Mouse (Mus musculus) intestine, embryonic 14.5 days (tissue): Measurements from ENCODE around the gene Anks3. TPM values are rescaled to one million over a fixed set of nuclear protein-coding genes. Genes with fewer than 3 reads are reported as not detected.
A peak's percentile ranks its signal among the peaks of the same experiment; 100 is the strongest.

ENCODE experiments used
- ATAC-seq: fragments of 200-750 bp; cut with Nextera tagmentation; replicated peaks from 2 replicates; pipeline ENCODE4 v1.8.0; 2017; ENCODE audit warnings: low read depth, moderate number of reproducible peaks, moderate TSS enrichment, moderate library complexity; ENCODE audit not compliant: low FRiP score, low TSS enrichment
- DNase-seq: peaks from one replicate; pipeline ENCODE4 v3.0.0-alpha.2; 2018; ENCODE audit warnings: low spot score
- H3K27ac ChIP-seq: fragments of 300-500 bp; sonication (generic); 2 replicates; pipeline ENCODE4 v1.5.1; 2014; ENCODE audit warnings: low read depth, mild to moderate bottlenecking, control low read depth
- H3K27me3 ChIP-seq: fragments of 300-500 bp; sonication (generic); replicated peaks from 2 replicates; pipeline ENCODE4 v1.6.1; 2014; ENCODE audit warnings: low read length, control low read depth; ENCODE audit not compliant: control insufficient read depth, insufficient read depth
- H3K36me3 ChIP-seq: fragments of 300-500 bp; sonication (generic); 2 replicates; pipeline ENCODE4 v1.6.1; 2014; ENCODE audit warnings: low read length, control low read depth; ENCODE audit not compliant: control insufficient read depth, insufficient read depth
- H3K4me1 ChIP-seq: fragments of 300-500 bp; sonication (generic); replicated peaks from 2 replicates; pipeline ENCODE4 v1.6.1; 2014; ENCODE audit warnings: low read length, control low read depth, mixed read lengths; ENCODE audit not compliant: control insufficient read depth, insufficient read depth
- H3K4me2 ChIP-seq: fragments of 300-500 bp; sonication (generic); 2 replicates; pipeline ENCODE4 v1.6.1; 2014; ENCODE audit warnings: low read length
- H3K4me3 ChIP-seq: fragments of 300-500 bp; sonication (generic); 2 replicates; pipeline ENCODE4 v1.5.1; 2014; ENCODE audit warnings: low read depth, low read length, control low read depth, mixed read lengths
- H3K9ac ChIP-seq: fragments of 300-500 bp; sonication (generic); 2 replicates; pipeline ENCODE4 v1.6.1; 2014; ENCODE audit warnings: mild to moderate bottlenecking, low read length
- H3K9me3 ChIP-seq: fragments of 300-500 bp; sonication (generic); 2 replicates; pipeline ENCODE4 v1.6.1; 2016; ENCODE audit warnings: low read length, control low read depth; ENCODE audit not compliant: control insufficient read depth
- WGBS: fragments of 180-500 bp; shearing (Covaris S2); extraction: QIAGEN DNeasy Blood & Tissue Kit; methylation state at CpG from one replicate; pipeline ENCODE4 v1.1.7; 2014; 5-methylcytosine and 5-hydroxymethylcytosine counted together
- polyA plus RNA-seq: library from polyadenylated mRNA; unstranded; fragments of >200 nt; fragmentation: Nextera tagmentation; extraction: Ambion mirVana; gene quantifications from 2 replicates; pipeline ENCODE4 v1.2.1, GENCODE M21; 2014

Anks3 gene
- polyA plus RNA-seq, 1 experiment from 2014 or later, result 45.0 TPM

GRCm38 (mm10) chr16:4928474-4928873, 35.5 kb downstream of the Anks3 start:
- DNase-seq, result no peak
- H3K4me2 ChIP-seq, result no peak overlapping the region
- ATAC-seq, result no peak
- H3K4me1 ChIP-seq, result no peaks in the 10 kb centered on the region
- no peak overlapping the region for H3K4me3 ChIP-seq
- no peaks in the 10 kb centered on the region for H3K9me3 ChIP-seq
- H3K9ac ChIP-seq, result no peak overlapping the region
- no peak overlapping the region for H3K27ac ChIP-seq
- no peaks in the 10 kb centered on the region for H3K27me3 ChIP-seq
- peaks cover 95% of the 10 kb centered on the region for H3K36me3 ChIP-seq
- 77% methylated on average over 2 of the region's 2 CpGs for WGBS

GRCm38 (mm10) chr16:4927967-4928366, 36.0 kb downstream of the Anks3 start:
- Histone ChIP-seq H3K4me2 (no peak overlapping the region), H3K9me3 (no peaks in the 10 kb centered on the region), H3K9ac (no peak overlapping the region), H3K4me3 (no peak overlapping the region), H3K4me1 (no peaks in the 10 kb centered on the region), H3K27me3 (no peaks in the 10 kb centered on the region), H3K27ac (no peak overlapping the region), H3K36me3 (peaks cover 95% of the 10 kb centered on the region)
- WGBS, result 91% methylated on average over 7 of the region's 7 CpGs
- no peak for DNase-seq
- ATAC-seq, result no peak

- H3K9me3 ChIP-seq, result no peaks in the 10 kb centered on the region
- H3K9ac ChIP-seq, result no peak overlapping the region
- WGBS, result 90% methylated on average over 5 of the region's 5 CpGs
- DNase-seq, result no peak
- no peak overlapping the region for H3K27ac ChIP-seq
- no peak overlapping the region for H3K4me2 ChIP-seq
- no peaks in the 10 kb centered on the region for H3K27me3 ChIP-seq
- H3K4me3 ChIP-seq, result no peak overlapping the region
- no peak for ATAC-seq
- H3K36me3 ChIP-seq, result peaks cover 85% of the 10 kb centered on the region
- H3K4me1 ChIP-seq, result no peaks in the 10 kb centered on the region
Measured at GRCm38 (mm10) chr16:4923996-4924395, 40.0 kb downstream of the Anks3 start.

GRCm38 (mm10) chr16:4922481-4922880, 41.5 kb downstream of the Anks3 start:
- H3K4me3 ChIP-seq, result no peak overlapping the region
- no peak for DNase-seq
- H3K4me1 ChIP-seq, result no peaks in the 10 kb centered on the region
- no peaks in the 10 kb centered on the region for H3K9me3 ChIP-seq
- H3K27me3 ChIP-seq, result no peaks in the 10 kb centered on the region
- no peak for ATAC-seq
- no peak overlapping the region for H3K27ac ChIP-seq
- no peak overlapping the region for H3K4me2 ChIP-seq
- WGBS, result 94% methylated on average over 6 of the region's 6 CpGs
- peaks cover 78% of the 10 kb centered on the region for H3K36me3 ChIP-seq
- no peak overlapping the region for H3K9ac ChIP-seq

GRCm38 (mm10) chr16:4920556-4920955, 43.4 kb downstream of the Anks3 start:
- ATAC-seq (no peak), DNase-seq (no peak)
- peaks cover 74% of the 10 kb centered on the region for H3K36me3 ChIP-seq
- H3K27me3 ChIP-seq, result no peaks in the 10 kb centered on the region
- no peak overlapping the region for H3K4me3 ChIP-seq
- H3K4me2 ChIP-seq, result no peak overlapping the region
- WGBS, result 82% methylated on average over 4 of the region's 4 CpGs
- no peak overlapping the region for H3K9ac ChIP-seq
- H3K4me1 ChIP-seq, result no peaks in the 10 kb centered on the region
- H3K9me3 ChIP-seq, result no peaks in the 10 kb centered on the region
- H3K27ac ChIP-seq, result no peak overlapping the region

- DNase-seq (no peak), ATAC-seq (no peak)
- WGBS, result 90% methylated on average over 2 of the region's 2 CpGs
- no peak overlapping the region for H3K4me3 ChIP-seq
- no peak overlapping the region for H3K9ac ChIP-seq
- H3K27ac ChIP-seq, result no peak overlapping the region
- no peaks in the 10 kb centered on the region for H3K27me3 ChIP-seq
- no peaks in the 10 kb centered on the region for H3K4me1 ChIP-seq
- H3K4me2 ChIP-seq, result no peak overlapping the region
- peaks cover 58% of the 10 kb centered on the region for H3K36me3 ChIP-seq
- no peaks in the 10 kb centered on the region for H3K9me3 ChIP-seq
Measured at GRCm38 (mm10) chr16:4916608-4917007, 47.4 kb downstream of the Anks3 start.

GRCm38 (mm10) chr16:4915931-4916330, 48.1 kb downstream of the Anks3 start:
- Histone ChIP-seq H3K36me3 (peaks cover 62% of the 10 kb centered on the region), H3K27ac (no peak overlapping the region), H3K4me1 (no peaks in the 10 kb centered on the region), H3K4me2 (no peak overlapping the region), H3K4me3 (no peak overlapping the region), H3K9me3 (no peaks in the 10 kb centered on the region), H3K9ac (no peak overlapping the region), H3K27me3 (no peaks in the 10 kb centered on the region)
- no peak for DNase-seq
- WGBS, result 85% methylated on average over 3 of the region's 3 CpGs
- no peak for ATAC-seq

- Histone ChIP-seq H3K9ac (no peak overlapping the region), H3K27me3 (no peaks in the 10 kb centered on the region), H3K4me2 (no peak overlapping the region), H3K9me3 (no peaks in the 10 kb centered on the region), H3K4me1 (no peaks in the 10 kb centered on the region), H3K36me3 (peaks cover 59% of the 10 kb centered on the region), H3K27ac (0 out of 2 replicates have a peak overlapping the region, but pooled peaks have one; percentile 48), H3K4me3 (no peak overlapping the region)
- ATAC-seq, result peak; percentile 60
- peak; percentile 98 for DNase-seq
- 34% methylated on average over 12 of the region's 12 CpGs for WGBS
Measured at GRCm38 (mm10) chr16:4913783-4914735, 49.9 kb downstream of the Anks3 start.
